Mouse (Mus musculus) neural tube, embryonic 13.5 days (tissue): Measurements from ENCODE around the gene Shisa9. TPM values are rescaled to one million over a fixed set of nuclear protein-coding genes. Genes with fewer than 3 reads are reported as not detected.

Experiments
- ATAC-seq: fragments of 200-750 bp; cut with Nextera tagmentation; 2 replicates; pipeline ENCODE4 v1.8.0; 2017; ENCODE audit warnings: low read depth, mild to moderate bottlenecking, moderate TSS enrichment, moderate library complexity
- H3K27ac ChIP-seq: fragments of 300-500 bp; sonication (generic); replicated peaks from 2 replicates; pipeline ENCODE4 v1.5.1; 2015; ENCODE audit warnings: moderate library complexity, mild to moderate bottlenecking, inconsistent platforms
- H3K27me3 ChIP-seq: fragments of 300-500 bp; sonication (generic); 2 replicates; pipeline ENCODE4 v1.6.1; 2015; ENCODE audit warnings: mild to moderate bottlenecking, inconsistent platforms
- H3K36me3 ChIP-seq: fragments of 300-500 bp; sonication (generic); 2 replicates; pipeline ENCODE4 v1.6.1; 2015; ENCODE audit warnings: mild to moderate bottlenecking, inconsistent platforms
- H3K4me1 ChIP-seq: fragments of 300-500 bp; sonication (generic); replicated peaks from 2 replicates; pipeline ENCODE4 v1.6.1; 2015; ENCODE audit warnings: inconsistent platforms
- H3K4me2 ChIP-seq: fragments of 300-500 bp; sonication (generic); 2 replicates; pipeline ENCODE4 v1.6.1; 2015; ENCODE audit warnings: inconsistent platforms, mild to moderate bottlenecking, moderate library complexity
- H3K4me3 ChIP-seq: fragments of 300-500 bp; sonication (generic); 2 replicates; pipeline ENCODE4 v1.5.1; 2015; ENCODE audit warnings: mild to moderate bottlenecking, inconsistent platforms
- H3K9ac ChIP-seq: fragments of 300-500 bp; sonication (generic); 2 replicates; pipeline ENCODE4 v1.6.1; 2015; ENCODE audit warnings: moderate library complexity, mild to moderate bottlenecking, inconsistent platforms
- H3K9me3 ChIP-seq: fragments of 300-500 bp; sonication (generic); 2 replicates; pipeline ENCODE4 v1.6.1; 2016; ENCODE audit warnings: inconsistent platforms
- WGBS: fragments of 180-500 bp; shearing (Covaris S2); methylation state at CpG from one replicate; pipeline ENCODE4 v1.1.7; 2015; 5-methylcytosine and 5-hydroxymethylcytosine counted together
- polyA plus RNA-seq: library from polyadenylated mRNA; unstranded; fragments of >200 nt; fragmentation: Nextera tagmentation; extraction: Ambion mirVana; gene quantifications from 2 replicates; pipeline ENCODE4 v1.2.1, GENCODE M21; 2015

The Shisa9 gene
- polyA plus RNA-seq, 1 experiment from 2014 or later, result 3.7 TPM

DNA sequence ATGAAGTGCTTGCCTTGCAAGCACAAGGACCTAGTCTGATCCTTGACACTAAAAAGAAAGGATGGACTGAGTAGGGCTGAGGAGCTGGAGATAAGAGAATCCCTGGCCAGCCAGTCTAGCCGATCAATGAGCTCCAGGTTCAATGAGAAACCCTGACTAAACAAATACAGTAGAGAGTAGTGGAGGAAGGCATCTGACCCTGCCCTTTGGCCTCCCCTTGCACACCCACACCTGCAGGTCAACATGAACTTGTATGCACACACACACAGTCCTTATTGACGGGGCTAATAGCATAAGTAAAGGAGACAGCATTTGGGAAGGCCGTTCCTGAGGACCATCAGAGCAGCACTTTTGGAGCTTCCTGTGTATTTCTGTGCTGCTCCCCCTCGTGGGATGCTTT lies 254.7 kb downstream of the Shisa9 start:
- 77% methylated on average over 4 of the region's 4 CpGs for WGBS
- H3K27me3 ChIP-seq, result no peaks in the 10 kb centered on the region
- H3K27ac ChIP-seq, result no peak overlapping the region
- peaks cover 7% of the 10 kb centered on the region; the same call in 1 of the 2 replicates for H3K4me1 ChIP-seq
- no peak overlapping the region for H3K4me3 ChIP-seq
- H3K9me3 ChIP-seq, result no peaks in the 10 kb centered on the region
- H3K9ac ChIP-seq, result no peak overlapping the region
- no peak overlapping the region for H3K4me2 ChIP-seq
- ATAC-seq, result no peak
- H3K36me3 ChIP-seq, result no peaks in the 10 kb centered on the region

DNA sequence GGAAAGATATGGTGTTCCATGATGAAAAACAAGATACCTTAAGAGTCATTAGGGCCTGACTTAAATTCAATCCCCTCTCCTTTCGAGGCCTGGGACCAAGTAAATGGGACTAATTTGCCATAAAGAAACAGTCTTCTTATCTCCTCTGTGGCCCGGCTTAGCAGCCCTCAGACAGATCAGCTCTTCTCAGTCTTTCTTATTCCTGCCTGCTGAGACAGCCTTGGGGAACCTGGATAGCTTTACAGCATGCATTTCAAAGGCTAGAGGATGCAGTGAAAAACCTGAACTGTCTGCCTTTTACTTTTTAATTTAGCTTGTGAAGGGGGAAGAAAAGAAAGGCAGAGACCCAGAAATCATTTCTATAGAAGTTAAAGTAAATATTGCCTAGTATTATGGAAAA lies 275.4 kb downstream of the Shisa9 start:
- Histone ChIP-seq H3K4me3 (no peak overlapping the region), H3K4me1 (no peaks in the 10 kb centered on the region), H3K4me2 (no peak overlapping the region), H3K9ac (no peak overlapping the region), H3K27ac (no peak overlapping the region), H3K36me3 (no peaks in the 10 kb centered on the region), H3K27me3 (no peaks in the 10 kb centered on the region), H3K9me3 (0 out of 2 replicates have a peak, but pooled peaks cover 3% of the 10 kb centered on the region)
- ATAC-seq, result no peak
- 5% methylated on average over 2 of the region's 2 CpGs for WGBS

DNA sequence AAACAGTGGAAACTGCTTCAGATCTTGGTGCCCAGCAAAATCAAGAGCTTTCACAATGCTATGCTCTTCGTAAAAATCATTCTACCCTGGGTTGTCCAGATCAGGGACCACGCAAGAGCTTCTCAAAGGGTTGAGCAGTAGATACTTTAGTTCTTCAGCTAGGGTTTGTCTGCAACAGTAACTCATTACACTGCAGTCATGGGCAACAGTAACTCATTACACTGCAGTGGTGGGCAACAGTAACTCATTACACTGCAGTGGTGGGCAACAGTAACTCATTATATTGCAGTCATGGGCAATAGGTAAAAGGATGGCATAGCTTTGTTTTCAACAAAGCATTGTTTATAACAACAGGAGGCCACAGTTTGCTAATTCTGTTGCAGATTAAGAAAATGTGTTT lies 281.9 kb downstream of the Shisa9 start:
- Histone ChIP-seq H3K4me3 (no peak overlapping the region), H3K4me2 (no peak overlapping the region), H3K4me1 (no peaks in the 10 kb centered on the region), H3K27ac (no peak overlapping the region), H3K27me3 (no peaks in the 10 kb centered on the region), H3K9ac (no peak overlapping the region), H3K9me3 (no peaks in the 10 kb centered on the region), H3K36me3 (no peaks in the 10 kb centered on the region)
- ATAC-seq, result no peak
- whole genome bisulfite sequencing, result 91% methylated on average over 2 of the region's 2 CpGs

DNA sequence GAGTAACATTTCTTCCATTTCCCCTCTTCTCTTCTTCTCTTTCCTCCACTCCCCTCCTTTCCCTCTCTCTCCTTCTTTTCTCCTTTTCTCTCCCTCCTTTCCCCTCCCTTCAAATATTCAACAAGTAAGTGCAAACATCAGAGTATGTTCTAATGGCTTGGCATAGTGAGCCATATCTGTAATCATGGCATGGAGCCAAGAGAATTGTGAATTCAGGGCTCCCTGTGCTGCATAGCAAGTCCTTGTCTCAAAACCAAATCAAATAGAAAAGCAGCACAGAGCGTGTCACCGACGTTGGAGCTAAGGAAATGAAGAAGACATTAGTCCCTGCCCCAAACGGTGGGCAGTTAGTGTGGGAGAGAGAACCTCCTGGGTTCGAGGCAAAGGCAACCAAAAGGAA lies 316.6 kb downstream of the Shisa9 start:
- no peaks in the 10 kb centered on the region for H3K9me3 ChIP-seq
- ATAC-seq, result no peak
- H3K27me3 ChIP-seq, result no peaks in the 10 kb centered on the region
- 72% methylated on average over 5 of the region's 5 CpGs for WGBS
- no peak overlapping the region for H3K9ac ChIP-seq
- H3K4me2 ChIP-seq, result no peak overlapping the region
- H3K4me1 ChIP-seq, result no peaks in the 10 kb centered on the region
- H3K4me3 ChIP-seq, result no peak overlapping the region
- no peak overlapping the region for H3K27ac ChIP-seq
- H3K36me3 ChIP-seq, result no peaks in the 10 kb centered on the region

DNA sequence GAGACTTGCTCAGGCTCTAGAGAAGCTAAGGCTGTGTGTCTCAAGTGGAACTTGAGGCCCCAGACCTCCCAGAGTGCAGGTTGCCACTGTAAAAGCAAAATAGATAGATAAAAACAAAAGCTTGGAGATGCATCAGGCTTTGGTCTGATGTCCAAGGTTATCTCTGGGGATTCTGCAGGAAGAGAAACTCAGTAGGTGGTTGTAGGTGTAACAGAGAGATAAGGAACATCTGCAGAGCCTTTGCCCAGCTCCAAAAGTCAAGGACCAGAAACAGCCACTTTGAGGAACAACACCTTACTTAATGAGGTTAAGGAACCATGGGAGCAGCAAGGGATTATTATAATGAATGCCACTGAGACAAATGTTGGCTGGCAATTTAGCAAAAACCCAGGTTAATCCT lies 319.5 kb downstream of the Shisa9 start:
- no peak for ATAC-seq
- H3K4me1 ChIP-seq, result no peaks in the 10 kb centered on the region
- H3K27me3 ChIP-seq, result no peaks in the 10 kb centered on the region
- H3K4me3 ChIP-seq, result no peak overlapping the region
- H3K9me3 ChIP-seq, result no peaks in the 10 kb centered on the region
- H3K36me3 ChIP-seq, result no peaks in the 10 kb centered on the region
- H3K27ac ChIP-seq, result no peak overlapping the region
- no peak overlapping the region for H3K9ac ChIP-seq
- H3K4me2 ChIP-seq, result no peak overlapping the region

DNA sequence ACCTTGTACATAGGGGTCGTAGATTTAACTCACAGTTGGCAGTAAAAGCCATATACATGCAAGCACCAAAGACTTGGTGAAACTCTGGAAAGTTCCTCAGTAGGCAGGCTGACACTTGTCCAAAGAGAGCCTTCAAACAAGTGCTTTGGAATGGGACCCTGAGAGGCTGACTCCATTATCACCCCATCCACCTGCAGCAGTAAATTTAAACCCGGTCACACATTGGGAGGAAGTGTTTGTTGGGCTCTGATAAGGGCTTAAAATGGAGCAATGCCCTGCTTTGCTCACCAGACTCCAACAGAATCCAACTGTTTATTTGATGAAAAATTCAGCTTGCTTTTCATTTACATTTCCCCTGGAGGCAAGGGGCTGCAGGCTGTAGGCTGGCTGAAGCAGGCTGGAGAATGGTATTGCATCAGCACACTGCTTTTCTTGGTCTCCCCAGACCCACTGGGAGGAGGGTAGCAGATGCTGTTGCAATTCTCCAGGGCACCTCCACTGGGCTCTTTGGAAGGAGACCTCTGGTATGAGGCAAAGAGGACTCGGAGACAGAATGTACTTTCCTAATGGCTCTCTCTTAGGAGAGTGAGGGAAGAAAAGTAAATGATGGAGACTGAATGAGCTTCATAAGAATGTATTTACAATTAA lies 323.5 kb downstream of the Shisa9 start:
- H3K4me3 ChIP-seq, result no peak overlapping the region
- no peaks in the 10 kb centered on the region for H3K4me1 ChIP-seq
- H3K27ac ChIP-seq, result no peak overlapping the region
- no peaks in the 10 kb centered on the region for H3K27me3 ChIP-seq
- 81% methylated on average over 3 of the region's 3 CpGs for WGBS
- H3K9ac ChIP-seq, result no peak overlapping the region
- no peak overlapping the region for H3K4me2 ChIP-seq
- no peaks in the 10 kb centered on the region for H3K36me3 ChIP-seq
- ATAC-seq, result no peak
- H3K9me3 ChIP-seq, result no peaks in the 10 kb centered on the region

DNA sequence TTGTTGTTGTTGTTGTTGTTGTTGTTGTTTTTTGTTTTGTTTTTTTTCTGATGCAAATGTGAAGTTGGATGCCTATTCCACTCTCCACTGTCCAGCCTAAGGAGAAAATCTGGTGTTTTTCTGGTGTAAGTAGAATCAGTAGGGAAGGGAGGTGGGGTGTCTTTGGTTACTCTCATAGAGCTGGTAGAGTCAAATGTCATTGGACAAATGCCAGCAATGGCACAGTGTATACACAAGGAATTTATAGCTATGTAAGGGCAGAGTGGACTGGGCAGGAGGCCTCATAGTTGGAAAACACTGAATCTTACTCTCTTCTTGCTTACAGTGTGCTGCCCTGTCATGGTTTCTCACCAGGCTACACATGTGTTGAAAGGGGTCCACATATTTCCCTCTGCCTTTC lies 325.9 kb downstream of the Shisa9 start:
- no peak for ATAC-seq
- no peaks in the 10 kb centered on the region for H3K27me3 ChIP-seq

DNA sequence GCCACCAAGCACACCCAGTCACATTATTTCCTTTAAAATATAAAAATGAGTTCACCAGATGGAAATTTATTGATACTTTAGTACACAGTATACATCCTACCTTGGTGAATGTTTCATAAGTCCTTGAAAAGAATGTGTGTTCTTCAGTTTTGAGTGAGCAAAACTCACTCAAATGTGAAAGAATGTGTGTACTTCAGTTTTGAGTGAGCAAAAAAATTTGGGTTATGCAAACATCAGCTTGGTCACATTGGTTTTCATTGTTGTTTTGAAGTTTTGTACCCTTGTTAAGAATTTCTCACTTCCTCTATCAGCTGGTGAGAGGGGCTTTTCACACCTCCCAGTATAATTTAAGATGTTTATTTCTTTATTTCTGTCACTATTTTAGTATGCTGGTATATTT lies 331.7 kb downstream of the Shisa9 start:
- H3K9ac ChIP-seq, result no peak overlapping the region
- no peak overlapping the region for H3K27ac ChIP-seq
- no peaks in the 10 kb centered on the region for H3K9me3 ChIP-seq
- H3K4me1 ChIP-seq, result no peaks in the 10 kb centered on the region
- ATAC-seq, result no peak
- H3K27me3 ChIP-seq, result no peaks in the 10 kb centered on the region
- no peak overlapping the region for H3K4me2 ChIP-seq
- no peak overlapping the region for H3K4me3 ChIP-seq
- H3K36me3 ChIP-seq, result no peaks in the 10 kb centered on the region

More for the DNA sequence above, 325.9 kb downstream of the Shisa9 start:
- no peaks in the 10 kb centered on the region for H3K36me3 ChIP-seq
- no peak overlapping the region for H3K27ac ChIP-seq
- no peak overlapping the region for H3K4me2 ChIP-seq
- no peak overlapping the region for H3K9ac ChIP-seq
- H3K9me3 ChIP-seq, result no peaks in the 10 kb centered on the region
- no peak overlapping the region for H3K4me3 ChIP-seq
- H3K4me1 ChIP-seq, result no peaks in the 10 kb centered on the region

Other genes with a start within 250 kb of the Shisa9 start
- 15.4 and 19.3 TPM in 2 replicates for gene Cpped1, start 74.7 kb upstream of the Shisa9 start, polyA plus RNA-seq